Mouse (Mus musculus): ENCODE data around the gene Gp1bb.

- TF ChIP-seq CTCF (IDR thresholded peaks at IDR 0.05), result no peak
- no peak for TF ChIP-seq EP300 (IDR thresholded peaks at IDR 0.05; ENCODE audit: insufficient read depth, low read depth, low read length)
- TF ChIP-seq POLR2A (IDR thresholded peaks at IDR 0.05; ENCODE audit: insufficient read depth, low read depth, low read length), result no peak
These were observed 14.0 kb downstream of the Gp1bb start for GRCm38 (mm10) chr16:18608226-18608625.
